Mouse (Mus musculus) stomach, postnatal 0 days (tissue): ENCODE results near the gene Mrpl42.

ENCODE experiments used
- CTCF ChIP-seq: IDR thresholded peaks from 2 replicates; pipeline ENCODE4 v1.5.1; 2016; ENCODE audit warnings: antibody characterized with exemption, low read depth, mild to moderate bottlenecking, moderate library complexity
- EP300 ChIP-seq: optimal IDR thresholded peaks from 2 replicates; pipeline ENCODE3; 2016; ENCODE audit warnings: antibody characterized with exemption

GRCm38 (mm10) chr10:95508793-95509192 lies 7.1 kb upstream of the Mrpl42 start:
- TF ChIP-seq CTCF (no peak), EP300 (no peak)
